Mouse (Mus musculus) embryonic facial prominence, embryonic 15.5 days (tissue): ENCODE data around the gene Slc45a2. TPM values are rescaled to one million over a fixed set of nuclear protein-coding genes. Genes with fewer than 3 reads are reported as not detected.

Source experiments
- ATAC-seq: fragments of 200-750 bp; cut with Nextera tagmentation; 2 replicates; pipeline ENCODE4 v1.8.0; 2017; ENCODE audit warnings: low read depth, moderate TSS enrichment; ENCODE audit not compliant: insufficient number of reproducible peaks, low FRiP score, low TSS enrichment
- H3K27ac ChIP-seq: fragments of 300-500 bp; sonication (generic); replicated peaks from 2 replicates; pipeline ENCODE4 v1.5.1; 2015; ENCODE audit warnings: mild to moderate bottlenecking, inconsistent platforms
- H3K27me3 ChIP-seq: fragments of 300-500 bp; sonication (generic); 2 replicates; pipeline ENCODE4 v1.6.1; 2015; ENCODE audit warnings: inconsistent platforms
- H3K36me3 ChIP-seq: fragments of 300-500 bp; sonication (generic); 2 replicates; pipeline ENCODE4 v1.6.1; 2015; ENCODE audit warnings: mild to moderate bottlenecking, inconsistent platforms
- H3K4me1 ChIP-seq: fragments of 300-500 bp; sonication (generic); 2 replicates; pipeline ENCODE4 v1.6.1; 2015; ENCODE audit warnings: inconsistent platforms
- H3K4me2 ChIP-seq: fragments of 300-500 bp; sonication (generic); replicated peaks from 2 replicates; pipeline ENCODE4 v1.6.1; 2015; ENCODE audit warnings: mild to moderate bottlenecking, inconsistent platforms
- H3K4me3 ChIP-seq: fragments of 300-500 bp; sonication (generic); replicated peaks from 2 replicates; pipeline ENCODE4 v1.5.1; 2015; ENCODE audit warnings: mild to moderate bottlenecking, inconsistent platforms
- H3K9ac ChIP-seq: fragments of 300-500 bp; sonication (generic); 2 replicates; pipeline ENCODE4 v1.6.1; 2015; ENCODE audit warnings: inconsistent platforms
- H3K9me3 ChIP-seq: fragments of 300-500 bp; sonication (generic); replicated peaks from 2 replicates; pipeline ENCODE4 v1.6.1; 2016; ENCODE audit warnings: inconsistent platforms
- WGBS: fragments of 180-500 bp; shearing (Covaris S2); methylation state at CpG from one replicate; pipeline ENCODE4 v1.1.7; 2015; 5-methylcytosine and 5-hydroxymethylcytosine counted together
- polyA plus RNA-seq: library from polyadenylated mRNA; unstranded; fragments of >200 nt; fragmentation: Nextera tagmentation; extraction: Ambion mirVana; gene quantifications from 2 replicates; pipeline ENCODE4 v1.2.1, GENCODE M21; 2015

Gene Slc45a2
- polyA plus RNA-seq, 1 experiment from 2014 or later = 1.7 TPM

GRCm38 (mm10) chr15:11041229-11041628 is 40.7 kb downstream of the Slc45a2 start:
- no peaks in the 10 kb centered on the region for H3K36me3 ChIP-seq
- peaks cover 22% of the 10 kb centered on the region for H3K27me3 ChIP-seq
- no peak overlapping the region for H3K27ac ChIP-seq
- ATAC-seq = no peak
- H3K4me2 ChIP-seq = no peak overlapping the region
- 91% methylated on average over 2 of the region's 2 CpGs for WGBS
- H3K4me3 ChIP-seq = no peak overlapping the region
- H3K9me3 ChIP-seq = no peaks in the 10 kb centered on the region
- H3K4me1 ChIP-seq = peaks cover 20% of the 10 kb centered on the region
- H3K9ac ChIP-seq = no peak overlapping the region

- no peaks in the 10 kb centered on the region for H3K36me3 ChIP-seq
- WGBS = 78% methylated on average over 5 of the region's 5 CpGs
- H3K27me3 ChIP-seq = peaks cover 6% of the 10 kb centered on the region; the same call in 1 of the 2 replicates
- no peak overlapping the region for H3K27ac ChIP-seq
- H3K9ac ChIP-seq = no peak overlapping the region
- H3K9me3 ChIP-seq = no peaks in the 10 kb centered on the region
- no peak overlapping the region for H3K4me3 ChIP-seq
- H3K4me1 ChIP-seq = peaks cover 4% of the 10 kb centered on the region
- H3K4me2 ChIP-seq = no peak overlapping the region
- ATAC-seq = no peak
Observed at GRCm38 (mm10) chr15:11042828-11043227, 42.3 kb downstream of the Slc45a2 start.

GRCm38 (mm10) chr15:11053678-11054439 is 53.3 kb downstream of the Slc45a2 start:
- no peak overlapping the region for H3K27ac ChIP-seq
- no peak overlapping the region for H3K9ac ChIP-seq
- 82% methylated on average over 10 of the region's 10 CpGs for WGBS
- no peaks in the 10 kb centered on the region for H3K4me1 ChIP-seq
- no peak overlapping the region for H3K4me2 ChIP-seq
- H3K4me3 ChIP-seq = no peak overlapping the region
- no peaks in the 10 kb centered on the region for H3K9me3 ChIP-seq
- ATAC-seq = no peak
- H3K36me3 ChIP-seq = no peaks in the 10 kb centered on the region
- no peaks in the 10 kb centered on the region for H3K27me3 ChIP-seq

- WGBS = 79% methylated on average over 7 of the region's 7 CpGs
- Histone ChIP-seq H3K4me1 (no peaks in the 10 kb centered on the region), H3K27ac (no peak overlapping the region), H3K4me2 (no peak overlapping the region), H3K9ac (no peak overlapping the region), H3K4me3 (no peak overlapping the region), H3K36me3 (no peaks in the 10 kb centered on the region), H3K9me3 (no peaks in the 10 kb centered on the region), H3K27me3 (no peaks in the 10 kb centered on the region)
- ATAC-seq = no peak
Observed at GRCm38 (mm10) chr15:11054440-11055080, 54.0 kb downstream of the Slc45a2 start.

- H3K4me3 ChIP-seq = no peak overlapping the region
- no peaks in the 10 kb centered on the region for H3K27me3 ChIP-seq
- no peak for ATAC-seq
- no peak overlapping the region for H3K4me2 ChIP-seq
- peak overlapping the region; percentile 51 for H3K27ac ChIP-seq
- H3K9me3 ChIP-seq = no peaks in the 10 kb centered on the region
- no peak overlapping the region for H3K9ac ChIP-seq
- peaks cover 25% of the 10 kb centered on the region for H3K4me1 ChIP-seq
- WGBS = 83% methylated on average over 1 of the region's 1 CpGs
- no peaks in the 10 kb centered on the region for H3K36me3 ChIP-seq
Observed at GRCm38 (mm10) chr15:11062903-11063302, 62.4 kb downstream of the Slc45a2 start.

- H3K27me3 ChIP-seq = no peaks in the 10 kb centered on the region
- peak overlapping the region; percentile 96 for H3K27ac ChIP-seq
- 16% methylated on average over 2 of the region's 2 CpGs for WGBS
- H3K9ac ChIP-seq = no peak overlapping the region
- H3K9me3 ChIP-seq = no peaks in the 10 kb centered on the region
- H3K4me1 ChIP-seq = peaks cover 25% of the 10 kb centered on the region
- H3K4me2 ChIP-seq = peak overlapping the region; percentile 65
- H3K4me3 ChIP-seq = peak overlapping the region; percentile 51
- no peak for ATAC-seq
- H3K36me3 ChIP-seq = no peaks in the 10 kb centered on the region
Observed at GRCm38 (mm10) chr15:11064160-11064557, 63.6 kb downstream of the Slc45a2 start.

GRCm38 (mm10) chr15:11064558-11065411 is 64.3 kb downstream of the Slc45a2 start, which contains the start of gene Adamts12:
Adamts12 (plus strand) TSS chr15:11064790.
- Histone ChIP-seq H3K27ac (peak within 1 kb of the TSS; percentile 96), H3K4me1 (peaks cover 25% of the 10 kb centered on the region)

GRCm38 (mm10) chr15:11065528-11066171 is 65.1 kb downstream of the Slc45a2 start:
- 1% methylated on average over 9 of the region's 9 CpGs for WGBS
- H3K4me3 ChIP-seq = peak overlapping the region; percentile 51

More at GRCm38 (mm10) chr15:11064558-11065411, 64.3 kb downstream of the Slc45a2 start, which contains the start of gene Adamts12:
- ATAC-seq = peak; percentile 86
- Histone ChIP-seq H3K9ac (peak within 1 kb of the TSS; percentile 35), H3K27me3 (no peaks in the 10 kb centered on the region), H3K4me2 (peak within 1 kb of the TSS; percentile 65), H3K36me3 (no peaks in the 10 kb centered on the region), H3K4me3 (peak within 1 kb of the TSS; percentile 51), H3K9me3 (no peaks in the 10 kb centered on the region)
- under 1% methylated on average over 25 of the region's 25 CpGs for WGBS

GRCm38 (mm10) chr15:11066299-11066698 is 65.8 kb downstream of the Slc45a2 start:
- Histone ChIP-seq H3K4me2 (peak overlapping the region; percentile 65), H3K4me3 (peak overlapping the region; percentile 51), H3K36me3 (no peaks in the 10 kb centered on the region), H3K4me1 (peaks cover 25% of the 10 kb centered on the region), H3K9ac (0 out of 2 replicates have a peak overlapping the region, but pooled peaks have one; percentile 6), H3K27me3 (no peaks in the 10 kb centered on the region), H3K27ac (peak overlapping the region; percentile 96), H3K9me3 (no peaks in the 10 kb centered on the region)
- WGBS = 8% methylated on average over 5 of the region's 5 CpGs
- ATAC-seq = no peak

More at GRCm38 (mm10) chr15:11065528-11066171, 65.1 kb downstream of the Slc45a2 start:
- peak overlapping the region; percentile 35 for H3K9ac ChIP-seq
- H3K36me3 ChIP-seq = no peaks in the 10 kb centered on the region
- H3K4me2 ChIP-seq = peak overlapping the region; percentile 65
- H3K4me1 ChIP-seq = peaks cover 25% of the 10 kb centered on the region
- no peaks in the 10 kb centered on the region for H3K27me3 ChIP-seq
- no peaks in the 10 kb centered on the region for H3K9me3 ChIP-seq
- peak overlapping the region; percentile 96 for H3K27ac ChIP-seq
- no peak for ATAC-seq

- H3K9ac ChIP-seq = no peak overlapping the region
- no peaks in the 10 kb centered on the region for H3K27me3 ChIP-seq
- no peak overlapping the region for H3K4me3 ChIP-seq
- H3K4me2 ChIP-seq = no peak overlapping the region
- 54% methylated on average over 7 of the region's 7 CpGs for WGBS
- no peak overlapping the region; the same call in 1 of the 2 replicates for H3K27ac ChIP-seq
- peaks cover 11% of the 10 kb centered on the region for H3K36me3 ChIP-seq
- no peaks in the 10 kb centered on the region for H3K9me3 ChIP-seq
- no peak for ATAC-seq
- H3K4me1 ChIP-seq = peaks cover 23% of the 10 kb centered on the region
Observed at GRCm38 (mm10) chr15:11067891-11068290, 67.4 kb downstream of the Slc45a2 start.
